Mouse (Mus musculus): Measurements from ENCODE around the gene Mtx1.
"Not testable (repeated sequence)": the region's sequence is repeated elsewhere in the genome, so short reads cannot be mapped to it uniquely, and the experiment has no call there.

The Mtx1 gene

DNA sequence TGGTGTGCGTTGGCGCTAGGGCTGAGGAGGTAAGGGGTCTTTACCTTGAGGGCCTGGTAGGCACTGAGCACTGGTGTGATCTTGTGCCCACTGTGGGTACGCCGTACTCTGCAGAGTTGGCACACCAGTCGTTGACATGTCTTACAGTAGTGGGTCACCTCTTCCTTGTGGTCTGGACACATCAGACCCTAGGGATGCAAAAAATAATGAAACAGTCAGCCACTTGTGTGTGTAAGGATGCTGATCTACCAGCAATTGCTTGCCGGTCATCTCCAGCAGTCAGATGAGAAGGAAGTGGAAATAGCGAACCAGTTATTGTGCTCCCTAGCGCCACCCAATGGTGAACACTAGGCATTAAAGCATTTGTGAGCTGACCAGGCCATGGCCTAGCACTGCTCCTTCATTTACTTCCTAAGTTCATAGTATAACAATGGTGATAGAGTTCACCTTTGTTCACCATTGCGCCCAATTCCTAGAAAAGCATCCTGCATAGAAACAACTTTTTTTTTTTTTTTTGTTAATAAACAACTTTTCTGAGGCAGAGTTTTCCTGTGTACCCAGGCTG lies 15.5 kb upstream of the Mtx1 start:
- DNase-seq (ENCODE audit: low read depth, low spot score) = peak; percentile 55

DNA sequence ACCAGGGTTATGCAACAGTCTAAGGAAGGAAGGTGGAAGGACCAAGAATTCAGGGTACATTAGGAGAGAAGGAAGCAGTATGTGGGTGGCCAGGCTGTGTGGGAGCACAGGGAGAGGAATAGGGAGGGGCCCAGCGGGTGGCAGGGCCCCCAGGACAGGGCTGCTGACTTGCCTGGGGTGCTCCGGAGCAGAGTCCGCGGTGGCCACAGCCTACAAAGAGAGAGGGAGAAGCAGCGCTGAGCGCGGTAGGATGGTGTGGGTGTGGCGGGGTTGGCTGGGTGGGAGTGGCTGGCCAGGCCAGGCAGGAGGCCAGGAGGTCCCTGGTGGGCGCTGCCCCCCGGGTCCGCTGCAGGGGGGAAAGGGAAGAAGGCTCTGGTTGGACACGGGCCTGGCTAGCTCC lies 11.6 kb upstream of the Mtx1 start:
- no peak for DNase-seq (ENCODE audit: low read depth, low spot score)

- DNase-seq (ENCODE audit: low read depth, low spot score) = no peak
These were observed 10.8 kb upstream of the Mtx1 start for GRCm38 (mm10) chr3:89237682-89238081.

GRCm38 (mm10) chr3:89236516-89236915 lies 9.6 kb upstream of the Mtx1 start:
- no peak for DNase-seq (ENCODE audit: low read depth, low spot score)

GRCm38 (mm10) chr3:89233562-89234110 lies 6.7 kb upstream of the Mtx1 start:
- no peak for DNase-seq (ENCODE audit: low read depth, low spot score)

DNA sequence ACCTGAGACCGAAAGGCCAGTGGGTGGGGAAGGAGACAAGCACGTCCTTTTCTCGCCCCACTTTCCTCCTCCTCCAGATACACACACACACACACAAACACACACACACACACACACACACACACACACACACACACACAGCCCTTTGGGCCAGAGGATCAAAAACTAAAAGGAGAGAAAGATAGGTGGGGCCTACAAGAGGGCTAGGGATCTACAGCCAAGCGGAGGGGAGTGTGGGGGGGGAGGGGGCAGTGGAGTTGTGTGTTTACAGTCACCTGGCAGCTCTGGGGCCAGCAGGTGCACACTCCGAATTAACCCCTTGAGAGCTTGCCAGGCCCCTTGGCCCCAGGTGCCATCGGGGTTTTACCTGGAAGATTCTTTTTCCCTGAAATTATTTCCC lies 5.7 kb upstream of the Mtx1 start:
- DNase-seq (ENCODE audit: low read depth, low spot score) = no peak

- DNase-seq (ENCODE audit: low read depth, low spot score) = no peak
These were observed 4.9 kb upstream of the Mtx1 start for GRCm38 (mm10) chr3:89231772-89232275.

DNA sequence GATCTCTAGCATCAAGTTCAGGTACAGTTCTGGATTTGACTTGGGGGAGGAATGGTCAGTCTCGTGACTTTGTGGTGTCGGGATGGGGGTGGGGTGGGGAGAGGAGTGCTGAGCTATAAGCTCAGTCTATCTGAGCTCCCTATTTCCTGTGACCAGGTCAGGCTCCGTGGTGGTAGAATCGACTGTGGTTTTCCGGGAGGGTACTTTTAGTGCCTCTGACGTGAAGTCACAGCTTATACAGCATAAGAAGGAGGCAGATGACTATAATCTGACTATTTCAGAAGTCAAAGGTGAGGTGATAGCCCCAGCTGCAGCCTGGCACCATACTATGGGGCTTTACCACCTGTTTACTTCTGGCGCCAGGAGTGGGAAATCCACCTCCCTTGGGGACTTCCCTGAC lies 4.5 kb upstream of the Mtx1 start:
- DNase-seq (ENCODE audit: low read depth, low spot score) = no peak

DNA sequence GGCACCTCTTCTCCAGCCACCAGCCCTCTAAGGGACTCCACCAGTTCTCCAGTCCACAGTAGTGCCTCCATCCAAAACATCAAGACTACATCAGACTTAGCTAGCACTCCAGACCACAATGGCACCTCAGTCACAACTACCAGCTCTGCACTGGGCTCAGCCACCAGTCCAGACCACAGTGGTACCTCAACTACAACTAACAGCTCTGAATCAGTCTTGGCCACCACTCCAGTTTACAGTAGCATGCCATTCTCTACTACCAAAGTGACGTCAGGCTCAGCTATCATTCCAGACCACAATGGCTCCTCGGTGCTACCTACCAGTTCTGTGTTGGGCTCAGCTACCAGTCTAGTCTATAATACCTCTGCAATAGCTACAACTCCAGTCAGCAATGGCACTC lies 3.7 kb upstream of the Mtx1 start:
- DNase-seq (ENCODE audit: low read depth, low spot score) = no peak

DNA sequence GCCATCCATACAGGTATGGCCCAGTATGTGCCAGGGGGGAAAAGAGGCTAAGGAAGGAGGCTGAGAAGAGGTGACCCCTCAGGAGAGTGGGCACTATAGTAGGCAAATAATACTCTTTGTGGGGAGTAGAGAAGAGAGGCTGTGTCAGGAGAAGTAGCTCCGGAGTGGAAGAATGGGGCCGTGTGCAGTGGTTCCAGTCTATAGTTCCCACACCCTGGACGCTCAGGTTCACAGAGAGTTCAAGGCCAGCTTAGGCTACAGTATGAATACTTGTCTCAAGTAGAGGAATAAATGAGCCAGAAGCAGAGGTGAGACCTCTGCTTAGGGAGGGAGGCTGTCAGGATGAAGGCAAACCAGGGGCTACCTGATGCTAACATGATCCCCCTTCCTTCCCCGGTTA lies 2.4 kb upstream of the Mtx1 start:
- DNase-seq (ENCODE audit: low read depth, low spot score) = no peak

- DNase-seq (ENCODE audit: low read depth, low spot score) = no peak
These were observed 1.9 kb upstream of the Mtx1 start, which contains the start of gene Muc1 for GRCm38 (mm10) chr3:89228836-89229235. Gene Muc1 (plus strand): TSS chr3:89229057.

DNA sequence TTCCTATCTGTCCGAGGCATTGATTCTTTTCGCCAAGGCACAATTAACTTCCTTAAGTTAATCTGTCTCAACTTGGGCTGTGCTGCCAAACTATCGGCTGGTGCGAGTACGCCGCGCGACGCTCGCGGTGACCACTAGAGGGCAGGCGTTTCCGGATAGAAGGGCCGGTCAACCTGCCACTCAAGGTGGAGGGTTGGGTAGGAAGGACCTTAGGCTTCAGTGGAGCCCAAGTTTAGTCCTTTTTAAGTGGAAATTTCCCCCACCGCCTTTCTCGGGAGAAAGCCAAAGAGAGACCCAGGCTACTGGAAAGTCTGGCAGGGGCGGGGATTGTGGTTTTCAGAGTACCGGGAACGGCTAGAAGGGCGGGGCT lies 1.3 kb upstream of the Mtx1 start:
- DNase-seq (ENCODE audit: low read depth, low spot score) = peak; percentile 78

DNA sequence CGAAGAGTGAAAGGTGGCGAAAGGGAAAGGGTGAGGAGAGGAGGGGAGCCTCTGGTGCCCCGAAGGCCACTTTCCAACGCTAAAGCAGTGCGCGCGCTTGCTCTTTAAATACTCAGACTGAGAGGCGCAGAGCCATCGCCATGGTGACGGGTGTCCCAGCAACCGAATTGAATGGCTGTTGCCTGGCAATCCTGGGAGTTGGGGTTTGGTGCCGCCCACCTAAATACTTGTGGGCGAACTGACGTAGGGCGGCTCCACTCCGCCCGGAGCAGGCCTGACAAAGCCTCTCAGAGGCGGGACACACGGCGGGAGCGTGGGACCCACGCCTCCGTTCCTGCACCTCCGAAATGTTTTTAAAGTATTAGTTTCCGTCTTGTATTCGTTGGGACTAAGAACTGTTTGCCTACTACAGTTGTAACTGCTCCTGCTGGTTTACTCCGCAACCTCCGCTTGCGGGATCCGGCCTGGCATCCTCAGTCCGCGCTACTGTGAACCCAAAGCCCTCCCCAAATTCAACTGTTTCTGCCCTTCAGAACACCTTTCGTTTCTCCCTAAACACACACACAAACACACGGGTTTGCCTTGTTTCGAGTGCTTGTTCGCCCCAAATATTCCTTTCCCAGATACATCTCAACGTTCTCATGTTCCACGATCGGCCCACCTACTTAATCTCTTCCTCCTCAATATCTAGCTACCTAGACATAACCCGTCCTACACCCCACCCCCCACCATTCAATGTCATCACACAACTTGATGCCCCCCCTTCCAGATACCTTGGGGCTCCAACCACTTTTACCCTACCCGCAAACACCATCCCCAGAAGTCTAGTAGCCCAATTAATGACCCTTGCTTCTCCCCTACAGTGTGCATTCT lies 655 bp upstream of the Mtx1 start:
- peak; percentile 93 for DNase-seq (ENCODE audit: low read depth, low spot score)

- no peak for DNase-seq (ENCODE audit: low read depth, low spot score)
These were observed 527 bp downstream of the Mtx1 start for GRCm38 (mm10) chr3:89226361-89226760.

GRCm38 (mm10) chr3:89225918-89226317 lies 970 bp downstream of the Mtx1 start:
- DNase-seq (ENCODE audit: low read depth, low spot score) = no peak

GRCm38 (mm10) chr3:89225321-89225815 lies 1.5 kb downstream of the Mtx1 start:
- no peak for DNase-seq (ENCODE audit: low read depth, low spot score)

DNA sequence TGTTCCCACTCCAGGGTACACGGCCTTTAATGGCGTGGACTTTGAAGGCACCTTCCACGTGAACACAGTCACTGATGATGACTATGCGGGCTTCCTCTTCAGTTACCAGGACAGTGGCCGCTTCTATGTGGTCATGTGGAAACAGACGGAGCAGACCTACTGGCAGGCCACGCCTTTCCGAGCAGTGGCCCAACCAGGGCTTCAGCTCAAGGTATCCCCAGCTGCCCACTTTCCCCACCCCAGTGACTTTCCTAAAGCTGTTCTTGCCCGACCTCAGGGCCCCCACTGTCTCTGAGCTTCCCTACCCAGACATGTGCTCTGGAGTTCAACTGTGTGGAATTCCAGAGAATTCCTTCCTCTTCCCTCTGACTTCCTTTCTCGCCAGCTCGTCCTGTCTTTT lies 2.1 kb downstream of the Mtx1 start:
- no peak for DNase-seq (ENCODE audit: low read depth, low spot score)

DNA sequence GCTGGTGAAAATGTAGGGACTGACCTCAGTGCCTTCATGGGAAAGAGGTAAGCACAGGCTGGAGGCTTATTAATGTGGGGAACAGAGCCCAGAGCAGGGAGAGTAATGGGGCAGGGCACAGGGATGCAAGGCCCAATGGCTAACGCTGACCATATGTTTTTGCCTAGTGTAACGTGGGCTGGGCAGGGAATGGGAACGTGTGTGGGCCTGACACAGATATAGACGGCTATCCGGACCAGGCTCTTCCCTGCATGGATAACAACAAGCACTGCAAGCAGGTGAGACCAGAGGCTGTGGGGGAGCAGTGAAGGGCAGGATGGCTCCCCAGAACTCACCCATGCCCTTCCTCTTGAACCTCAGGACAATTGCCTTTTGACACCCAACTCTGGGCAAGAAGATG lies 5.7 kb downstream of the Mtx1 start:
- DNase-seq (ENCODE audit: low read depth, low spot score) = no peak

- no peak for DNase-seq (ENCODE audit: low read depth, low spot score)
These were observed 7.3 kb downstream of the Mtx1 start for GRCm38 (mm10) chr3:89219546-89219945.

GRCm38 (mm10) chr3:89218271-89218670 lies 8.6 kb downstream of the Mtx1 start:
- DNase-seq (ENCODE audit: low read depth, low spot score) = no peak

DNA sequence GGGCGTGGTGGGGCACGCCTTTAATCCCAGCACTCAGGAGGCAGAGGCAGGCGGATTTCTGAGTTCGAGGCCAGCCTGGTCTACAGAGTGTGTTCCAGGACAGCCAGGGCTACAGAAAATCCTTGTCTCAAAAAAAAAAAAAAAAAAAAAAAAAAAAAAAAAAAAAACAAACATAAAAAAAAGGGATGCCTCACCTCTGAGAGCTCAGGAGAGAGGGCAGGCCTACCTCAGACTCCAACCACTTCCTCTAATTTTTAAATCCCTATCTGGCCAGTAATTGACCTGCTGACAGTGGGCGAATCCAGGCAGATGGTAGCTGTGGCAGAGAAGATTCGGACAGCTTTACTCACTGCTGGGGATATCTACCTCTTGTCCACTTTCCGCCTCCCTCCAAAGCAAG lies 10.5 kb downstream of the Mtx1 start:
- DNase-seq (ENCODE audit: low read depth, low spot score) = not testable (repeated sequence)

DNA sequence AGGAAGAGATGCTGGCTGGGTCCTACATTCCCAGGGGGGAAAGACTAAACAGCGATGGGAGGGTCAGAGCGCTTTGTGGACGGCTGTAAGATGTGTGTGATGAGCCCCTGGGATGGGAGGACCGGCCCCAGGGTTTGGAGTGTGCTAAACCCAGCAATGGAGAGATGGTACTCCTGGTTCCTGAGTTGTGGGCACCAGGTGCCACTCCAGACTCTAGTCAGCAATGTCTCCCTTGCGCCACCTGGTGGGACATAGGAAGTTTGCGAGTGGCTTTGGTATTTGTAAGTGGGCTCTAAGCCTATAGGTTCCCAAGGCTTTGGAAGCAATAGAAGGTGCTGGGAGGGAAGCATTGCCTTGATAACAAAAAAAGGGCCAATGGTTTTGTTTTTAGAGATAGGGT lies 11.0 kb downstream of the Mtx1 start:
- DNase-seq (ENCODE audit: low read depth, low spot score) = peak; percentile 91

All from forelimb bud, embryonic 11.5 days (tissue).